ENCODE assay signal across 8 mouse cellular contexts in the genomic region with DNA sequence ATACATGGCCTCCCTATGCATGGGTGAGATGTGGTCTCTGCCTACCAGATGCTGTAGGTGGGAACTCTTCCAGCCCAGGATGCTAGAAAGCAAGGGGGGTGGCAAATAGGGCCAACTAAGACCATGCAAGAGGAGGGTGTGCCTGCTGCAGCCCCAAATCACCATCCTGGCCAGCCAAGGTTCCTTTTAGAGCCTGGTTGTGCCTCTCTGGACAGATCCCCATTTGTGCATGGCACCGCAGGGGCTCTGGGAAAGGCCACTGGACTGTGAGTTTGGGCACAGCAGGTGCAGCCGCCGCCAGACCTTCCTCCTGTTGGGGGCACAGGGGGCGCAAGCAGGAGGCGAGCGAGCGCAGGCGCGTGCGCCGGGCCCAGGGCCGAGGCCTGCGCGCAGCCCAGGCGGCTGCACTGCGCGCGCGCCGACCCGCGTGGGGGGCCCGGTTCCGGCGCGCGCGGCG. TPM values are rescaled to one million over a fixed set of nuclear protein-coding genes. Genes with fewer than 3 reads are reported as not detected.
DNase-seq lines count a peak whose midpoint lies in the region; ATAC-seq and TF ChIP-seq lines count a peak whose summit lies in the region.

No protein-coding gene starts in this region.

- peak overlapping the region; percentile 73 for H3K27ac ChIP-seq in embryonic facial prominence, embryonic 15.5 days (replicated peaks)
- H3K27ac ChIP-seq in intestine, embryonic 15.5 days: no peak overlapping the region
- peak overlapping the region; percentile 94 for H3K27ac ChIP-seq in midbrain, embryonic 10.5 days (replicated peaks)

- no peaks in the 10 kb centered on the region for H3K36me3 ChIP-seq in E14TG2a.4 (ENCODE audit: insufficient read depth, low read length)
- H3K36me3 ChIP-seq in embryonic facial prominence, embryonic 15.5 days: no peaks in the 10 kb centered on the region
- H3K36me3 ChIP-seq in intestine, embryonic 15.5 days: no peaks in the 10 kb centered on the region
- H3K36me3 ChIP-seq in midbrain, embryonic 10.5 days: no peaks in the 10 kb centered on the region

- H3K4me1 ChIP-seq in E14TG2a.4 (replicated peaks; ENCODE audit: low read depth, low read length): peaks cover 16% of the 10 kb centered on the region
- peaks cover 18% of the 10 kb centered on the region for H3K4me1 ChIP-seq in embryonic facial prominence, embryonic 15.5 days
- 0 out of 2 replicates have a peak, but pooled peaks cover 5% of the 10 kb centered on the region for H3K4me1 ChIP-seq in intestine, embryonic 15.5 days (replicated peaks)
- H3K4me1 ChIP-seq in midbrain, embryonic 10.5 days: peaks cover 21% of the 10 kb centered on the region

- peak overlapping the region; percentile 72 for H3K9ac ChIP-seq in embryonic facial prominence, embryonic 15.5 days
- peak overlapping the region; percentile 50 for H3K9ac ChIP-seq in intestine, embryonic 15.5 days

- ATAC-seq in frontal cortex, adult (ENCODE audit: low TSS enrichment): peak; percentile 59
- peak; percentile 70 for ATAC-seq in embryonic facial prominence, embryonic 15.5 days (ENCODE audit: insufficient number of reproducible peaks, low FRiP score, low TSS enrichment, low read depth)
- ATAC-seq in intestine, embryonic 15.5 days: peak; percentile 81
- ATAC-seq in activated CD4-positive, CD25-positive, alpha-beta regulatory T cell, adult 4 months: no peak

- no peak for DNase-seq in frontal cortex, postnatal 25 days (ENCODE audit: low spot score in 2 of 2)
- no peak for DNase-seq in midbrain, embryonic 10.5 days (ENCODE audit: low spot score)
- peak; percentile 57 for DNase-seq in testis, postnatal 10 days (ENCODE audit: low spot score)

- no peak for TF ChIP-seq CTCF in E14TG2a.4 (conservative IDR thresholded peaks at IDR 0.05; ENCODE audit: low read length)

- peak overlapping the region; percentile 86 for H3K4me3 ChIP-seq in E14TG2a.4 (replicated peaks; ENCODE audit: low read length)
- peak overlapping the region; percentile 76 for H3K4me3 ChIP-seq in embryonic facial prominence, embryonic 15.5 days (replicated peaks)
- H3K4me3 ChIP-seq in intestine, embryonic 15.5 days (replicated peaks): peak overlapping the region; percentile 59
- peak overlapping the region; percentile 90 for H3K4me3 ChIP-seq in midbrain, embryonic 10.5 days

- peak overlapping the region; percentile 87 for H3K4me2 ChIP-seq in embryonic facial prominence, embryonic 15.5 days (replicated peaks)
- peak overlapping the region; percentile 90 for H3K4me2 ChIP-seq in intestine, embryonic 15.5 days (replicated peaks)

- peaks cover 31% of the 10 kb centered on the region for H3K27me3 ChIP-seq in E14TG2a.4 (ENCODE audit: insufficient read depth, low read length)
- peaks cover 6% of the 10 kb centered on the region for H3K27me3 ChIP-seq in embryonic facial prominence, embryonic 15.5 days
- H3K27me3 ChIP-seq in intestine, embryonic 15.5 days (replicated peaks): peaks cover 12% of the 10 kb centered on the region
- peaks cover 16% of the 10 kb centered on the region for H3K27me3 ChIP-seq in midbrain, embryonic 10.5 days (ENCODE audit: low read depth, poor library complexity, severe bottlenecking)

- H3K9me3 ChIP-seq in E14TG2a.4 (ENCODE audit: low read length): no peaks in the 10 kb centered on the region
- H3K9me3 ChIP-seq in embryonic facial prominence, embryonic 15.5 days (replicated peaks): no peaks in the 10 kb centered on the region
- no peaks in the 10 kb centered on the region for H3K9me3 ChIP-seq in intestine, embryonic 15.5 days
- H3K9me3 ChIP-seq in midbrain, embryonic 10.5 days (replicated peaks): peaks cover 10% of the 10 kb centered on the region; the same call in 1 of the 2 replicates

- under 1% methylated on average over 22 of the region's 29 CpGs for WGBS in embryonic facial prominence, embryonic 15.5 days
- under 1% methylated on average over 19 of the region's 29 CpGs for WGBS in intestine, embryonic 15.5 days
- WGBS in midbrain, embryonic 10.5 days: under 1% methylated on average over 29 of the region's 29 CpGs

RNA-seq across cellular contexts. Expression of a gene that starts 14.0 kb away (rescaled TPM):
- polyA plus RNA-seq in embryonic facial prominence, embryonic 15.5 days (2015; fragmentation: Nextera tagmentation; extraction: Ambion mirVana): 17.6 and 19.0 TPM in 2 replicates
- 3.4 and 3.9 TPM in 2 replicates for polyA plus RNA-seq in intestine, embryonic 15.5 days (2015; fragmentation: Nextera tagmentation; extraction: Ambion mirVana)
- 4.4 and 4.5 TPM in 2 replicates for polyA plus RNA-seq in midbrain, embryonic 10.5 days (2016; fragmentation: Nextera tagmentation; extraction: Ambion mirVana)
- polyA plus RNA-seq in activated CD4-positive, CD25-positive, alpha-beta regulatory T cell, adult 4 months (2017; shearing (Covaris generic)): not detected

RNA-seq across cellular contexts. Expression of a gene that starts 29.6 kb away (rescaled TPM):
- not detected in 2 replicates for polyA plus RNA-seq in embryonic facial prominence, embryonic 15.5 days (2015; fragmentation: Nextera tagmentation; extraction: Ambion mirVana)
- polyA plus RNA-seq in intestine, embryonic 15.5 days (2015; fragmentation: Nextera tagmentation; extraction: Ambion mirVana): not detected in 2 replicates
- polyA plus RNA-seq in midbrain, embryonic 10.5 days (2016; fragmentation: Nextera tagmentation; extraction: Ambion mirVana): not detected in 2 replicates
- polyA plus RNA-seq in activated CD4-positive, CD25-positive, alpha-beta regulatory T cell, adult 4 months (2017; shearing (Covaris generic)): not detected
